Mouse (Mus musculus) kidney, embryonic 14.5 days (tissue): ENCODE measurements around the gene Atp5e. TPM values are rescaled to one million over a fixed set of nuclear protein-coding genes. Genes with fewer than 3 reads are reported as not detected.

Source experiments
- ATAC-seq: fragments of 200-750 bp; cut with Nextera tagmentation; 2 replicates; pipeline ENCODE4 v1.8.0; 2017; ENCODE audit warnings: moderate number of reproducible peaks, mild to moderate bottlenecking, moderate TSS enrichment, moderate library complexity; ENCODE audit not compliant: low FRiP score, low TSS enrichment
- H3K27ac ChIP-seq: fragments of 300-500 bp; sonication (generic); 2 replicates; pipeline ENCODE4 v1.5.1; 2014; ENCODE audit warnings: low read depth, mild to moderate bottlenecking, low read length, moderate library complexity, mixed read lengths
- H3K27me3 ChIP-seq: fragments of 300-500 bp; sonication (generic); 2 replicates; pipeline ENCODE4 v1.6.1; 2014; ENCODE audit warnings: mild to moderate bottlenecking, low read length; ENCODE audit not compliant: control insufficient read depth, insufficient read depth
- H3K36me3 ChIP-seq: fragments of 300-500 bp; sonication (generic); 2 replicates; pipeline ENCODE4 v1.6.1; 2014; ENCODE audit warnings: low read length, mixed read lengths; ENCODE audit not compliant: control insufficient read depth, insufficient read depth
- H3K4me1 ChIP-seq: fragments of 300-500 bp; sonication (generic); 2 replicates; pipeline ENCODE4 v1.6.1; 2014; ENCODE audit warnings: low read length, mixed read lengths; ENCODE audit not compliant: control insufficient read depth, insufficient read depth
- H3K4me2 ChIP-seq: fragments of 300-500 bp; sonication (generic); replicated peaks from 2 replicates; pipeline ENCODE4 v1.6.1; 2014; ENCODE audit warnings: low read depth, mild to moderate bottlenecking, low read length
- H3K4me3 ChIP-seq: fragments of 300-500 bp; sonication (generic); 2 replicates; pipeline ENCODE4 v1.5.1; 2014; ENCODE audit warnings: mild to moderate bottlenecking, low read length
- H3K9ac ChIP-seq: fragments of 300-500 bp; sonication (generic); 2 replicates; pipeline ENCODE4 v1.6.1; 2014; ENCODE audit warnings: low read depth, mild to moderate bottlenecking, low read length, moderate library complexity
- H3K9me3 ChIP-seq: fragments of 300-500 bp; sonication (generic); 2 replicates; pipeline ENCODE4 v1.6.1; 2016; ENCODE audit warnings: low read length; ENCODE audit not compliant: control insufficient read depth
- WGBS: fragments of 180-500 bp; shearing (Covaris S2); extraction: QIAGEN DNeasy Blood & Tissue Kit; methylation state at CpG from one replicate; pipeline ENCODE4 v1.1.7; 2014; 5-methylcytosine and 5-hydroxymethylcytosine counted together
- polyA plus RNA-seq: library from polyadenylated mRNA; unstranded; fragments of >200 nt; fragmentation: Nextera tagmentation; extraction: Ambion mirVana; gene quantifications from 2 replicates; pipeline ENCODE4 v1.2.1, GENCODE M21; 2014

The Atp5e gene
- polyA plus RNA-seq, 1 experiment from 2014 or later, result 829 TPM

GRCm38 (mm10) chr2:174436076-174436701, 27.7 kb downstream of the Atp5e start:
- ATAC-seq, result no peak
- no peaks in the 10 kb centered on the region for H3K27me3 ChIP-seq
- no peak overlapping the region for H3K4me2 ChIP-seq
- 90% methylated on average over 26 of the region's 26 CpGs for WGBS
- no peak overlapping the region for H3K27ac ChIP-seq
- peaks cover 13% of the 10 kb centered on the region for H3K4me1 ChIP-seq
- no peak overlapping the region for H3K4me3 ChIP-seq
- H3K36me3 ChIP-seq, result peaks cover 4% of the 10 kb centered on the region; the same call in 1 of the 2 replicates
- no peak overlapping the region for H3K9ac ChIP-seq
- H3K9me3 ChIP-seq, result no peaks in the 10 kb centered on the region

- Histone ChIP-seq H3K4me1 (peaks cover 13% of the 10 kb centered on the region), H3K9ac (no peak overlapping the region), H3K36me3 (peaks cover 4% of the 10 kb centered on the region; the same call in 1 of the 2 replicates), H3K27ac (no peak overlapping the region), H3K4me2 (no peak overlapping the region), H3K9me3 (no peaks in the 10 kb centered on the region), H3K4me3 (no peak overlapping the region), H3K27me3 (no peaks in the 10 kb centered on the region)
- no peak for ATAC-seq
- WGBS, result 95% methylated on average over 9 of the region's 9 CpGs
These were observed 29.0 kb downstream of the Atp5e start for GRCm38 (mm10) chr2:174434943-174435342.

- Histone ChIP-seq H3K27ac (no peak overlapping the region), H3K4me2 (no peak overlapping the region), H3K4me3 (no peak overlapping the region), H3K4me1 (no peaks in the 10 kb centered on the region), H3K9ac (no peak overlapping the region), H3K36me3 (peaks cover 56% of the 10 kb centered on the region), H3K27me3 (no peaks in the 10 kb centered on the region), H3K9me3 (no peaks in the 10 kb centered on the region)
- ATAC-seq, result no peak
- WGBS, result 80% methylated on average over 10 of the region's 10 CpGs
These were observed 34.8 kb downstream of the Atp5e start for GRCm38 (mm10) chr2:174428996-174429591.

- H3K9ac ChIP-seq, result no peak overlapping the region
- ATAC-seq, result no peak
- no peaks in the 10 kb centered on the region for H3K9me3 ChIP-seq
- no peak overlapping the region for H3K27ac ChIP-seq
- no peak overlapping the region for H3K4me2 ChIP-seq
- WGBS, result 74% methylated on average over 18 of the region's 18 CpGs
- H3K36me3 ChIP-seq, result peaks cover 61% of the 10 kb centered on the region
- H3K4me1 ChIP-seq, result no peaks in the 10 kb centered on the region
- H3K4me3 ChIP-seq, result no peak overlapping the region
- no peaks in the 10 kb centered on the region for H3K27me3 ChIP-seq
These were observed 35.6 kb downstream of the Atp5e start for GRCm38 (mm10) chr2:174428076-174428835.

- no peak for ATAC-seq
- H3K27ac ChIP-seq, result no peak overlapping the region
- no peak overlapping the region for H3K4me3 ChIP-seq
- peaks cover 74% of the 10 kb centered on the region for H3K36me3 ChIP-seq
- H3K9ac ChIP-seq, result no peak overlapping the region
- H3K4me1 ChIP-seq, result no peaks in the 10 kb centered on the region
- H3K27me3 ChIP-seq, result no peaks in the 10 kb centered on the region
- no peak overlapping the region for H3K4me2 ChIP-seq
- whole genome bisulfite sequencing, result 87% methylated on average over 12 of the region's 12 CpGs
- no peaks in the 10 kb centered on the region for H3K9me3 ChIP-seq
These were observed 37.0 kb downstream of the Atp5e start for GRCm38 (mm10) chr2:174426856-174427255.

- H3K27me3 ChIP-seq, result no peaks in the 10 kb centered on the region
- H3K9ac ChIP-seq, result no peak overlapping the region
- 74% methylated on average over 11 of the region's 11 CpGs for WGBS
- no peak overlapping the region for H3K4me2 ChIP-seq
- no peaks in the 10 kb centered on the region for H3K4me1 ChIP-seq
- H3K9me3 ChIP-seq, result no peaks in the 10 kb centered on the region
- H3K27ac ChIP-seq, result no peak overlapping the region
- H3K36me3 ChIP-seq, result peaks cover 91% of the 10 kb centered on the region
- no peak overlapping the region for H3K4me3 ChIP-seq
- ATAC-seq, result peak; percentile 69
These were observed 39.4 kb downstream of the Atp5e start for GRCm38 (mm10) chr2:174424301-174425085.

GRCm38 (mm10) chr2:174421107-174421506, 42.8 kb downstream of the Atp5e start:
- Histone ChIP-seq H3K4me2 (no peak overlapping the region), H3K36me3 (peaks cover 60% of the 10 kb centered on the region), H3K4me1 (peaks cover 6% of the 10 kb centered on the region), H3K9ac (no peak overlapping the region), H3K9me3 (no peaks in the 10 kb centered on the region), H3K27me3 (no peaks in the 10 kb centered on the region), H3K27ac (no peak overlapping the region), H3K4me3 (no peak overlapping the region)
- WGBS, result 88% methylated on average over 6 of the region's 6 CpGs
- no peak for ATAC-seq

GRCm38 (mm10) chr2:174415731-174416310, 48.1 kb downstream of the Atp5e start, which contains the start of gene Nelfcd:
TSS of gene Nelfcd (plus strand) at chr2:174415804.
- H3K36me3 ChIP-seq, result peaks cover 8% of the 10 kb centered on the region
- no peaks in the 10 kb centered on the region for H3K9me3 ChIP-seq

More at GRCm38 (mm10) chr2:174415731-174416310, 48.1 kb downstream of the Atp5e start, which contains the start of gene Nelfcd:
- Histone ChIP-seq H3K4me1 (peaks cover 6% of the 10 kb centered on the region), H3K4me2 (peak within 1 kb of the TSS; percentile 74), H3K4me3 (peak within 1 kb of the TSS; percentile 73), H3K27ac (peak within 1 kb of the TSS; percentile 24; the same call in 1 of the 2 replicates), H3K9ac (peak within 1 kb of the TSS; percentile 80), H3K27me3 (no peaks in the 10 kb centered on the region)
- WGBS, result 1% methylated on average over 40 of the region's 40 CpGs
- ATAC-seq, result peak; percentile 96
